Mouse (Mus musculus) embryo, embryonic 11.5 days (tissue): ENCODE measurements at regions not wholly inside any gene's neighbourhood (a gene's known extent, or its start where the extent isn't known, plus 50 kb on each side); places are given as distances from the start of the nearest gene placed in this dataset.

Experiments
- DNase-seq: peaks from one replicate; pipeline ENCODE4 v3.0.0-alpha.2; 2012; ENCODE audit warnings: low read depth, low spot score

GRCm38 (mm10) chr5:83533901-83534300 lies 178.9 kb upstream of the Tecrl start:
- no peak for DNase-seq

GRCm38 (mm10) chr5:83518661-83519060 lies 163.7 kb upstream of the Tecrl start:
- DNase-seq, result peak; percentile 5

DNA sequence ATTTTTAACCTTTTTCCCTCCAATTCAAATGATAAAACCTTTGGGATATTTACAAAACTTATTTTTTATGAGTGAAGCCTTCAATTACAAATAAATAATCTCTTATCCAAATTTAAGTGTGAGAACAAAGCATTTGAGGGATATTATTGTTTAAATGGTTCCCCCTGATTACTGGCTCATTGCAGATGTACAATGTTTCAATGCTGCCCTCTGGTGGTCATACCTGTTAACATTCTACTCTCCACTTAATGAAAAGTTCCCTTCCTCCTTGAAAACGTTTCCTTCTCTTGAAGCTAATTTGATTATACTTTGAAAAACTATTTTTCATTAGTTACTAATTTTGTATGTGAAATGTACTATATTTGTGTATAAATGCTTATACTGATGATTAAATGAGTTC lies 129.1 kb upstream of the Tecrl start:
- DNase-seq, result peak; percentile 20

- peak; percentile 35 for DNase-seq
These were observed 85.3 kb upstream of the Tecrl start for GRCm38 (mm10) chr5:83440259-83440658.

DNA sequence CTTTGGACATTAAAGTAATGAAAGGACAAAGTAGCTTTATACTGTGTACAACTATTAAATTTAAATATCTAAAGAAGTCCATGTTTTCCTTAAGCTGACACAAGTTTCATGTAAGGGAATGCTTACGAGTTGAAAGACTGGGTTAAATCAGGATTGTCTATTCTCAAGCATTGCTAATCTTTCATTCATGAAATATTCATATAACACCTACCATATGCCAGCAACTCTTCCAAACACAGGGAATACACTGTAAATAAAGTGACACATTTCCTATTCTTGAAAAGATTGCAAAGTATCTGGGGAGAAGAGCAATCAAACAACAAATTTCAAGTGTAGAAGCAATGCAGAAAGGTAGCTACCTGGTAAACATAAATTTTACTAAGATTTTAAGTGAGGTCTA lies 81.5 kb upstream of the Tecrl start:
- no peak for DNase-seq

GRCm38 (mm10) chr5:83421708-83422107 lies 66.7 kb upstream of the Tecrl start:
- DNase-seq, result no peak

- DNase-seq, result no peak
These were observed 55.2 kb upstream of the Tecrl start for GRCm38 (mm10) chr5:83410221-83410620.

- DNase-seq, result no peak
These were observed 50.4 kb upstream of the Tecrl start for GRCm38 (mm10) chr5:83405266-83405954.
